Mouse (Mus musculus): ENCODE results near the gene Gna11.

DNA sequence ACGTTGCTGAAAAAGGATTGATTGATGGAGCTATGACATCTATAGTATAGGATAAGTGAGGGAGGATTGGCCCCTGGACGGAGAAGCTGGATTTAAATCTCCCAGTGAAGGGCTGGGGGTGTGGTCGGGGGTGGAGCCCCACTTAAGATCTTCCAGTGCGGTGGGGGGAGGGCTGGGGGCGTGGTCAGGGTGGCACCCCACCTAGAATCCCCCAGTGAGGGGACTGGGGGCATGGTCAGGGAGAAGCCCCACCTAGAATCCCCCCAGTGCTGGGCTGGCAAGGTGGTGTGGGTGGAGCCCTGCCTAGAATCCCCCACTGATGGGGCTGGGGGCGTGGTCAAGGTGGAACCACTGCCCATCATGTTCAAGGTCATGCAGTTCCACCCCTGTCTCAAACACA, 37.9 kb downstream of the Gna11 start:
- TF ChIP-seq GATA1 (IDR thresholded peaks at IDR 0.05; ENCODE audit: low read length) = no peak
- no peak for TF ChIP-seq TAL1 (IDR thresholded peaks at IDR 0.05; ENCODE audit: low read length)

Data from erythroblast, embryonic 14.5 days (primary cell).